Mouse (Mus musculus): ENCODE measurements around the gene Psd.

The Psd gene

GRCm38 (mm10) chr19:46329031-46329641 lies 2.2 kb upstream of the Psd start:
- ChIA-PET CTCF (interaction anchor here (0.5 to 3.1 kb wide), 22 partner anchors 9 to 1179 kb away, joined by 3 to 14 read pairs (median 5); partner anchors contain the start of genes Cuedc2 (in 3 of the 4), Nfkb2 (in 3 of the 4), Pitx3 (in 1 of the 4) and Sufu (in 1 of the 4)), POLR2A (interaction anchor here (0.6 to 3.5 kb wide), 51 partner anchors 9 to 782 kb away, joined by 3 to 39 read pairs (median 4); partner anchors contain the start of genes Cuedc2 (in 3 of the 4), Nfkb2 (in 3 of the 4), Gbf1 (in 2 of the 4) and Mfsd13a (in 2 of the 4))

- ChIA-PET POLR2A (interaction anchor here (0.5 to 3.5 kb wide), 67 partner anchors 9 to 1752 kb away, joined by 3 to 39 read pairs (median 4); partner anchors contain the start of genes Cuedc2 (in 4 of the 4), Gbf1 (in 3 of the 4), Nfkb2 (in 3 of the 4) and Mfsd13a (in 2 of the 4)), CTCF (interaction anchor here (0.6 to 3.1 kb wide), 28 partner anchors 9 to 1010 kb away, joined by 3 to 14 read pairs (median 4); partner anchors contain the start of genes Nfkb2 (in 3 of the 4), Cuedc2 (in 2 of the 4), Sufu (in 2 of the 4) and Pitx3 (in 1 of the 4))
Observed at GRCm38 (mm10) chr19:46328081-46329030, 1.4 kb upstream of the Psd start, which contains the start of gene Fbxl15. Gene Fbxl15, plus strand, starts transcription at chr19:46328184.

GRCm38 (mm10) chr19:46327531-46328064 lies 642 bp upstream of the Psd start:
- ChIA-PET POLR2A (interaction anchor here (0.5 to 3.5 kb wide), 43 partner anchors 8 to 1752 kb away, joined by 3 to 39 read pairs (median 6); partner anchors contain the start of genes Cuedc2 (in 4 of the 4), Nfkb2 (in 3 of the 4), Gbf1 (in 2 of the 4) and Sufu (in 2 of the 4)), CTCF (interaction anchor here in 3 of 4 experiments (1.1 to 3.1 kb wide), 16 partner anchors 8 to 245 kb away, joined by 3 to 14 read pairs (median 5); partner anchors contain the start of genes Cuedc2 (in 2 of the 3), Nfkb2 (in 2 of the 3) and Sufu (in 1 of the 3))

- CTCF ChIA-PET, result no interaction called here
- POLR2A ChIA-PET, result interaction anchor here in 2 of 4 experiments (0.9 to 1.6 kb wide), 3 partner anchors 12 to 43 kb away, joined by 3 to 5 read pairs (median 3); partner anchors contain the start of gene Cuedc2 (in 1 of the 2)
Observed at GRCm38 (mm10) chr19:46326019-46326755, 769 bp downstream of the Psd start.

- ChIA-PET POLR2A (interaction anchor here in 1 of 4 experiments (0.7 to 1.6 kb wide), 4 partner anchors 13 to 514 kb away, joined by 3 to 4 read pairs (median 3); partner anchors contain the start of genes Cuedc2 and Sufu), CTCF (no interaction called here)
Observed at GRCm38 (mm10) chr19:46324918-46325317, 2.0 kb downstream of the Psd start.

- CTCF ChIA-PET, result interaction anchor here in 1 of 4 experiments (1.7 kb wide), 1 partner anchor 15 kb away, joined by 5 read pairs; no protein-coding TSS in a partner anchor
- POLR2A ChIA-PET, result interaction anchor here in 1 of 4 experiments (0.7 to 1.6 kb wide), 4 partner anchors 14 to 514 kb away, joined by 3 to 4 read pairs (median 3); partner anchors contain the start of genes Cuedc2 and Sufu
Observed at GRCm38 (mm10) chr19:46324366-46324765, 2.6 kb downstream of the Psd start.

- ChIA-PET POLR2A (interaction anchor here in 1 of 4 experiments (1.3 to 2.2 kb wide), 2 partner anchors 11 to 73 kb away, joined by 4 to 9 read pairs; partner anchors contain the start of gene Sufu), CTCF (interaction anchor here in 1 of 4 experiments (1.7 kb wide), 1 partner anchor 15 kb away, joined by 5 read pairs; no protein-coding TSS in a partner anchor)
Observed at GRCm38 (mm10) chr19:46323716-46324115, 3.2 kb downstream of the Psd start.

- ChIA-PET POLR2A (interaction anchor here in 2 of 4 experiments (0.6 to 2.2 kb wide), 3 partner anchors 10 to 702 kb away, joined by 3 to 9 read pairs (median 3); no protein-coding TSS in a partner anchor), CTCF (interaction anchor here in 3 of 4 experiments (0.5 to 1.7 kb wide), 3 partner anchors 14 to 603 kb away, joined by 3 to 5 read pairs (median 3); no protein-coding TSS in a partner anchor)
Observed at GRCm38 (mm10) chr19:46322996-46323572, 3.9 kb downstream of the Psd start.

- CTCF ChIA-PET, result interaction anchor here in 3 of 4 experiments (0.5 to 0.9 kb wide), 4 partner anchors 13 to 603 kb away, joined by 3 read pairs; no protein-coding TSS in a partner anchor
- POLR2A ChIA-PET, result interaction anchor here in 3 of 4 experiments (0.6 to 2.2 kb wide), 8 partner anchors 9 to 703 kb away, joined by 3 to 9 read pairs (median 3); partner anchors contain the start of genes Nfkb2 (in 1 of the 3) and Sufu (in 1 of the 3)
Observed at GRCm38 (mm10) chr19:46322144-46322995, 4.6 kb downstream of the Psd start.

GRCm38 (mm10) chr19:46321101-46321943 lies 5.6 kb downstream of the Psd start:
- CTCF ChIA-PET, result interaction anchor here in 2 of 4 experiments (0.6 to 1.1 kb wide), 3 partner anchors 12 to 45 kb away, joined by 3 read pairs; no protein-coding TSS in a partner anchor

GRCm38 (mm10) chr19:46320076-46320785 lies 6.7 kb downstream of the Psd start:
- ChIA-PET CTCF (interaction anchor here (0.6 to 2.9 kb wide), 5 partner anchors 8 to 77 kb away, joined by 3 to 16 read pairs (median 3); partner anchors contain the start of genes Fbxl15 (in 1 of the 4), Nfkb2 (in 1 of the 4) and Sufu (in 1 of the 4)), POLR2A (interaction anchor here in 2 of 4 experiments (0.6 to 2.9 kb wide), 7 partner anchors 8 to 674 kb away, joined by 3 to 22 read pairs (median 6); partner anchors contain the start of genes Fbxl15 (in 2 of the 2), Nfkb2 (in 1 of the 2) and Nolc1 (in 1 of the 2))

More at GRCm38 (mm10) chr19:46321101-46321943, 5.6 kb downstream of the Psd start:
- POLR2A ChIA-PET, result interaction anchor here in 2 of 4 experiments (0.6 to 2.2 kb wide), 8 partner anchors 8 to 673 kb away, joined by 3 to 9 read pairs (median 4); partner anchors contain the start of genes Nfkb2 (in 1 of the 2) and Sufu (in 1 of the 2)

GRCm38 (mm10) chr19:46318586-46319378 lies 8.2 kb downstream of the Psd start:
- POLR2A ChIA-PET, result interaction anchor here (0.5 to 2.9 kb wide), 27 partner anchors 9 to 497 kb away, joined by 3 to 22 read pairs (median 3); partner anchors contain the start of genes Fbxl15 (in 3 of the 4), Cuedc2 (in 2 of the 4), Nfkb2 (in 2 of the 4) and Nolc1 (in 1 of the 4)
- CTCF ChIA-PET, result interaction anchor here (0.6 to 2.9 kb wide), 10 partner anchors 9 to 1301 kb away, joined by 3 to 16 read pairs (median 3); partner anchors contain the start of genes Fbxl15 (in 2 of the 4), Nfkb2 (in 2 of the 4) and Sufu (in 1 of the 4)

All from embryonic stem cell, embryonic (primary cell).